Mouse (Mus musculus) limb, embryonic 11.5 days (tissue): ENCODE measurements around the gene Nup210l. TPM values are rescaled to one million over a fixed set of nuclear protein-coding genes. Genes with fewer than 3 reads are reported as not detected.
"Not testable (repeated sequence)": the region's sequence is repeated elsewhere in the genome, so short reads cannot be mapped to it uniquely, and the experiment has no call there.

Experiments
- ATAC-seq: fragments of 200-750 bp; cut with Nextera tagmentation; 2 replicates; pipeline ENCODE4 v1.8.0; 2017; ENCODE audit warnings: low read depth; ENCODE audit not compliant: insufficient number of reproducible peaks, low FRiP score, low TSS enrichment
- DNase-seq: peaks from one replicate; pipeline ENCODE4 v3.0.0-alpha.2; 2015; ENCODE audit warnings: low spot score
- H3K27ac ChIP-seq: fragments of 300-500 bp; sonication (generic); replicated peaks from 2 replicates; pipeline ENCODE4 v1.5.1; 2014; ENCODE audit warnings: low read depth, mild to moderate bottlenecking, low read length
- H3K27me3 ChIP-seq: fragments of 300-500 bp; sonication (generic); 2 replicates; pipeline ENCODE4 v1.6.1; 2014; ENCODE audit warnings: mild to moderate bottlenecking, low read length, mixed read lengths; ENCODE audit not compliant: control insufficient read depth, insufficient read depth
- H3K36me3 ChIP-seq: fragments of 300-500 bp; sonication (generic); 2 replicates; pipeline ENCODE4 v1.6.1; 2014; ENCODE audit warnings: mild to moderate bottlenecking, low read length, moderate library complexity, mixed read lengths; ENCODE audit not compliant: control insufficient read depth, insufficient read depth
- H3K4me1 ChIP-seq: fragments of 300-500 bp; sonication (generic); 2 replicates; pipeline ENCODE4 v1.6.1; 2014; ENCODE audit warnings: low read length, mixed read lengths; ENCODE audit not compliant: control insufficient read depth, insufficient read depth
- H3K4me2 ChIP-seq: fragments of 300-500 bp; sonication (generic); 2 replicates; pipeline ENCODE4 v1.6.1; 2014; ENCODE audit warnings: low read depth, mild to moderate bottlenecking, moderate library complexity; ENCODE audit not compliant: severe bottlenecking
- H3K4me3 ChIP-seq: fragments of 300-500 bp; sonication (generic); 2 replicates; pipeline ENCODE4 v1.5.1; 2014; ENCODE audit warnings: low read depth, low read length
- H3K9ac ChIP-seq: fragments of 300-500 bp; sonication (generic); 2 replicates; pipeline ENCODE4 v1.6.1; 2014; ENCODE audit warnings: mild to moderate bottlenecking, low read length
- H3K9me3 ChIP-seq: fragments of 300-500 bp; sonication (generic); 2 replicates; pipeline ENCODE4 v1.6.1; 2016; ENCODE audit warnings: low read length; ENCODE audit not compliant: control insufficient read depth
- WGBS: fragments of 180-500 bp; shearing (Covaris S2); extraction: QIAGEN DNeasy Blood & Tissue Kit; methylation state at CpG from one replicate; pipeline ENCODE4 v1.1.7; 2014; 5-methylcytosine and 5-hydroxymethylcytosine counted together
- polyA plus RNA-seq: library from polyadenylated mRNA; unstranded; fragments of >200 nt; fragmentation: Nextera tagmentation; extraction: Ambion mirVana; gene quantifications from 2 replicates; pipeline ENCODE4 v1.2.1, GENCODE M21; 2014

The Nup210l gene
- polyA plus RNA-seq, 1 experiment from 2014 or later = 0.49 TPM

- no peak overlapping the region for H3K4me3 ChIP-seq
- H3K36me3 ChIP-seq = peaks cover 11% of the 10 kb centered on the region; the same call in 1 of the 2 replicates
- H3K27ac ChIP-seq = no peak overlapping the region
- no peaks in the 10 kb centered on the region for H3K9me3 ChIP-seq
- ATAC-seq (no peak), DNase-seq (no peak)
- H3K4me1 ChIP-seq = no peaks in the 10 kb centered on the region
- WGBS = 94% methylated on average over 2 of the region's 2 CpGs
- H3K4me2 ChIP-seq = no peak overlapping the region
- no peak overlapping the region for H3K9ac ChIP-seq
- H3K27me3 ChIP-seq = no peaks in the 10 kb centered on the region
Measured at GRCm38 (mm10) chr3:90101673-90102072, 2.3 kb upstream of the Nup210l start.

GRCm38 (mm10) chr3:90102239-90102638 lies 1.7 kb upstream of the Nup210l start:
- WGBS = 57% methylated on average over 2 of the region's 2 CpGs
- Histone ChIP-seq H3K9me3 (no peaks in the 10 kb centered on the region), H3K36me3 (peaks cover 11% of the 10 kb centered on the region; the same call in 1 of the 2 replicates)

GRCm38 (mm10) chr3:90103176-90103575 lies 756 bp upstream of the Nup210l start:
- ATAC-seq = no peak

More at GRCm38 (mm10) chr3:90102239-90102638, 1.7 kb upstream of the Nup210l start:
- Histone ChIP-seq H3K27me3 (no peaks in the 10 kb centered on the region), H3K4me1 (no peaks in the 10 kb centered on the region), H3K4me2 (no peak overlapping the region), H3K27ac (no peak overlapping the region), H3K9ac (no peak overlapping the region), H3K4me3 (no peak overlapping the region)
- no peak for ATAC-seq
- no peak for DNase-seq

GRCm38 (mm10) chr3:90111706-90112105 lies 7.8 kb downstream of the Nup210l start:
- no peak for DNase-seq
- no peaks in the 10 kb centered on the region for H3K27me3 ChIP-seq
- 84% methylated on average over 2 of the region's 2 CpGs for WGBS
- H3K4me3 ChIP-seq = no peak overlapping the region
- H3K9me3 ChIP-seq = no peaks in the 10 kb centered on the region
- H3K27ac ChIP-seq = no peak overlapping the region
- no peaks in the 10 kb centered on the region for H3K36me3 ChIP-seq
- ATAC-seq = no peak
- no peaks in the 10 kb centered on the region for H3K4me1 ChIP-seq
- H3K4me2 ChIP-seq = no peak overlapping the region
- H3K9ac ChIP-seq = no peak overlapping the region

More at GRCm38 (mm10) chr3:90103176-90103575, 756 bp upstream of the Nup210l start:
- H3K36me3 ChIP-seq = peaks cover 9% of the 10 kb centered on the region; the same call in 1 of the 2 replicates
- no peak overlapping the region for H3K27ac ChIP-seq
- 91% methylated on average over 2 of the region's 2 CpGs for WGBS
- no peaks in the 10 kb centered on the region for H3K4me1 ChIP-seq
- no peak for DNase-seq
- H3K9me3 ChIP-seq = no peaks in the 10 kb centered on the region
- no peak overlapping the region for H3K9ac ChIP-seq
- no peak overlapping the region for H3K4me3 ChIP-seq
- no peaks in the 10 kb centered on the region for H3K27me3 ChIP-seq
- no peak overlapping the region for H3K4me2 ChIP-seq

GRCm38 (mm10) chr3:90114342-90114741 lies 10.4 kb downstream of the Nup210l start:
- WGBS = 85% methylated on average over 2 of the region's 2 CpGs
- no peak for DNase-seq
- ATAC-seq = no peak

GRCm38 (mm10) chr3:90115526-90115925 lies 11.6 kb downstream of the Nup210l start:
- ATAC-seq (no peak), DNase-seq (no peak)
- no peak overlapping the region for H3K9ac ChIP-seq
- H3K27me3 ChIP-seq = no peaks in the 10 kb centered on the region
- H3K27ac ChIP-seq = no peak overlapping the region
- H3K9me3 ChIP-seq = no peaks in the 10 kb centered on the region
- H3K36me3 ChIP-seq = no peaks in the 10 kb centered on the region
- no peak overlapping the region for H3K4me2 ChIP-seq
- 75% methylated on average over 3 of the region's 3 CpGs for WGBS
- H3K4me3 ChIP-seq = no peak overlapping the region
- no peaks in the 10 kb centered on the region for H3K4me1 ChIP-seq

More at GRCm38 (mm10) chr3:90114342-90114741, 10.4 kb downstream of the Nup210l start:
- Histone ChIP-seq H3K36me3 (no peaks in the 10 kb centered on the region), H3K4me2 (no peak overlapping the region), H3K4me1 (no peaks in the 10 kb centered on the region), H3K4me3 (no peak overlapping the region), H3K27ac (no peak overlapping the region), H3K9ac (no peak overlapping the region), H3K27me3 (no peaks in the 10 kb centered on the region), H3K9me3 (no peaks in the 10 kb centered on the region)

- no peak for ATAC-seq
- Histone ChIP-seq H3K9ac (no peak overlapping the region), H3K27me3 (no peaks in the 10 kb centered on the region), H3K9me3 (no peaks in the 10 kb centered on the region), H3K4me3 (no peak overlapping the region), H3K36me3 (no peaks in the 10 kb centered on the region), H3K4me1 (no peaks in the 10 kb centered on the region), H3K4me2 (no peak overlapping the region), H3K27ac (no peak overlapping the region)
- 93% methylated on average over 13 of the region's 13 CpGs for WGBS
- DNase-seq = no peak
Measured at GRCm38 (mm10) chr3:90118132-90118790, 14.3 kb downstream of the Nup210l start.

- not testable (repeated sequence) for DNase-seq, H3K27me3 ChIP-seq, H3K4me1 ChIP-seq, H3K4me3 ChIP-seq, H3K27ac ChIP-seq, H3K9me3 ChIP-seq, H3K9ac ChIP-seq, H3K36me3 ChIP-seq, H3K4me2 ChIP-seq, ATAC-seq
- WGBS = 83% methylated on average over 5 of the region's 5 CpGs
Measured at GRCm38 (mm10) chr3:90122036-90122435, 18.1 kb downstream of the Nup210l start.

GRCm38 (mm10) chr3:90125710-90126109 lies 21.8 kb downstream of the Nup210l start:
- no peaks in the 10 kb centered on the region for H3K4me1 ChIP-seq
- no peaks in the 10 kb centered on the region for H3K27me3 ChIP-seq
- ATAC-seq (no peak), DNase-seq (no peak)
- no peaks in the 10 kb centered on the region for H3K36me3 ChIP-seq
- no peaks in the 10 kb centered on the region for H3K9me3 ChIP-seq
- 72% methylated on average over 5 of the region's 5 CpGs for WGBS
- no peak overlapping the region for H3K4me2 ChIP-seq
- no peak overlapping the region for H3K9ac ChIP-seq
- H3K27ac ChIP-seq = no peak overlapping the region
- no peak overlapping the region for H3K4me3 ChIP-seq
